Mouse (Mus musculus) limb, embryonic 11.5 days (tissue): ENCODE data around the gene Nxn. TPM values are rescaled to one million over a fixed set of nuclear protein-coding genes. Genes with fewer than 3 reads are reported as not detected.

Source experiments
- ATAC-seq: fragments of 200-750 bp; cut with Nextera tagmentation; 2 replicates; pipeline ENCODE4 v1.8.0; 2017; ENCODE audit warnings: low read depth; ENCODE audit not compliant: insufficient number of reproducible peaks, low FRiP score, low TSS enrichment
- DNase-seq: peaks from one replicate; pipeline ENCODE4 v3.0.0-alpha.2; 2015; ENCODE audit warnings: low spot score
- H3K27ac ChIP-seq: fragments of 300-500 bp; sonication (generic); replicated peaks from 2 replicates; pipeline ENCODE4 v1.5.1; 2014; ENCODE audit warnings: low read depth, mild to moderate bottlenecking, low read length
- H3K27me3 ChIP-seq: fragments of 300-500 bp; sonication (generic); 2 replicates; pipeline ENCODE4 v1.6.1; 2014; ENCODE audit warnings: mild to moderate bottlenecking, low read length, mixed read lengths; ENCODE audit not compliant: control insufficient read depth, insufficient read depth
- H3K36me3 ChIP-seq: fragments of 300-500 bp; sonication (generic); 2 replicates; pipeline ENCODE4 v1.6.1; 2014; ENCODE audit warnings: mild to moderate bottlenecking, low read length, moderate library complexity, mixed read lengths; ENCODE audit not compliant: control insufficient read depth, insufficient read depth
- H3K4me1 ChIP-seq: fragments of 300-500 bp; sonication (generic); 2 replicates; pipeline ENCODE4 v1.6.1; 2014; ENCODE audit warnings: low read length, mixed read lengths; ENCODE audit not compliant: control insufficient read depth, insufficient read depth
- H3K4me2 ChIP-seq: fragments of 300-500 bp; sonication (generic); 2 replicates; pipeline ENCODE4 v1.6.1; 2014; ENCODE audit warnings: low read depth, mild to moderate bottlenecking, moderate library complexity; ENCODE audit not compliant: severe bottlenecking
- H3K4me3 ChIP-seq: fragments of 300-500 bp; sonication (generic); 2 replicates; pipeline ENCODE4 v1.5.1; 2014; ENCODE audit warnings: low read depth, low read length
- H3K9ac ChIP-seq: fragments of 300-500 bp; sonication (generic); 2 replicates; pipeline ENCODE4 v1.6.1; 2014; ENCODE audit warnings: mild to moderate bottlenecking, low read length
- H3K9me3 ChIP-seq: fragments of 300-500 bp; sonication (generic); 2 replicates; pipeline ENCODE4 v1.6.1; 2016; ENCODE audit warnings: low read length; ENCODE audit not compliant: control insufficient read depth
- WGBS: fragments of 180-500 bp; shearing (Covaris S2); extraction: QIAGEN DNeasy Blood & Tissue Kit; methylation state at CpG from one replicate; pipeline ENCODE4 v1.1.7; 2014; 5-methylcytosine and 5-hydroxymethylcytosine counted together
- polyA plus RNA-seq: library from polyadenylated mRNA; unstranded; fragments of >200 nt; fragmentation: Nextera tagmentation; extraction: Ambion mirVana; gene quantifications from 2 replicates; pipeline ENCODE4 v1.2.1, GENCODE M21; 2014

The Nxn gene
- polyA plus RNA-seq, 1 experiment from 2014 or later: 45.7 TPM

DNA sequence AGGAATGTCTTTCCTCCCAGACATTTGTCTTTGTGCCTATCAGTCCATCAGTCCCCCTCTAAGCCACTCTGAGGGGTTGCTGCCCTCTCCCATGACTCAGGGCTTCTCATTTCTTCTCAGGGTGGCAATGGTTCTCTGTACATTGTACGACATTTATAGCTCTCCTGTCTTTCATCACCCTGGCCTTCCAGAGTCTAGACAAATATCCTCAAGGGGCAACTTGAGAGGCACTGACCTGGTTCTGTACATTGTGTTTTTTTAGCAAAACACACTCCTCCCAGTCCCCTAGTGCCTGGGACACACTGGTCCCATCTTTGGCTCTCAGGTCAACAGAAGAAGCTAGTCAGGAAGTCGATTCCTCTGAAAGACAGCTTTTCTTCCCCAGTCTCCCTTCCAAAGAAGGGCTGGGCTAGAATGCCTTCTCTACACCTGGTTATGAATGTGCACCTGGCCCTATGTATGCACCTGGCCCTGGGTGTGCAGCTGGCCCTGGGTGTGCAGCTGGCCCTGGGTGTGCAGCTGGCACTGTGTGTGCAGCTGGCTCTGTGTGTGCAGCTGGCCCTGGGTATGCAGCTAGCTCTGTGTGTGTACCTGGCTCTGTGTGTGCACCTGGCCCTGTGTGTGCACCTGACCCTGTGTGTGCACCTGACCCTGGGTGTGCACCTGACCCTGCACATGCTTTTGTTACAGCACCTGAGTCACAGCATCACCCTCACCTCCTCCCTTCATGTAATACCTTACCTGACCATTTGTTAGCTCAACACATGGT is 70.2 kb downstream of the Nxn start:
- Histone ChIP-seq H3K27ac (0 out of 2 replicates have a peak overlapping the region, but pooled peaks have one; percentile 21), H3K4me3 (no peak overlapping the region), H3K36me3 (no peaks in the 10 kb centered on the region), H3K4me2 (no peak overlapping the region), H3K27me3 (no peaks in the 10 kb centered on the region), H3K4me1 (peaks cover 53% of the 10 kb centered on the region), H3K9ac (no peak overlapping the region), H3K9me3 (no peaks in the 10 kb centered on the region)
- no peak for ATAC-seq
- DNase-seq: no peak
- 41% methylated on average over 2 of the region's 2 CpGs for WGBS

DNA sequence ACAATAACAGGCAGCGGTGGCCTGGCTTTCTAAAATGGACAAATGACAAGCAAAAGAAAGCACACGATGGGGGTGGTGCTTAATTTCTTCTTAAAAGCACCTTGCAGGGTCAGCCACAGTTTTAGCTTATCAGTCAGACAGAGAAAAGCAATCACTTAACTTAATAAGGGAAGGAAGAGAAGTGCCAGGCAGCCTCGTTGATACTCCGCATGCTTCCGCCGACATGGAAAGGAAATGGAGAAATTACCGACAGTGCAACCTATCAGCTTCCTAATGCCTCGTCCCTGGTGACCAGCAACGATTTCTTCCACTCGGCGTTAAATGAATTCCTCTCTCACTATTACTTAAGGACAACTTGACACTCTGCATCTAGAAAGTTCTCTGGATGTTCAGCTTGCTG is 70.9 kb downstream of the Nxn start:
- ATAC-seq (no peak), DNase-seq (no peak)
- Histone ChIP-seq H3K36me3 (no peaks in the 10 kb centered on the region), H3K4me3 (no peak overlapping the region), H3K27ac (no peak overlapping the region), H3K9ac (no peak overlapping the region), H3K4me1 (peaks cover 55% of the 10 kb centered on the region), H3K27me3 (no peaks in the 10 kb centered on the region), H3K9me3 (no peaks in the 10 kb centered on the region), H3K4me2 (no peak overlapping the region)
- WGBS: 41% methylated on average over 11 of the region's 11 CpGs

GRCm38 (mm10) chr11:76326672-76327071 is 72.3 kb downstream of the Nxn start:
- Histone ChIP-seq H3K9ac (no peak overlapping the region), H3K27me3 (no peaks in the 10 kb centered on the region), H3K27ac (no peak overlapping the region), H3K4me3 (no peak overlapping the region), H3K36me3 (no peaks in the 10 kb centered on the region), H3K9me3 (no peaks in the 10 kb centered on the region), H3K4me1 (peaks cover 56% of the 10 kb centered on the region), H3K4me2 (no peak overlapping the region)
- no peak for ATAC-seq
- WGBS: 69% methylated on average over 6 of the region's 6 CpGs
- DNase-seq: no peak

GRCm38 (mm10) chr11:76326051-76326450 is 72.9 kb downstream of the Nxn start:
- ATAC-seq (no peak), DNase-seq (no peak)
- no peak overlapping the region for H3K27ac ChIP-seq
- no peaks in the 10 kb centered on the region for H3K27me3 ChIP-seq
- peaks cover 56% of the 10 kb centered on the region for H3K4me1 ChIP-seq
- no peaks in the 10 kb centered on the region for H3K36me3 ChIP-seq
- no peak overlapping the region for H3K4me2 ChIP-seq
- no peaks in the 10 kb centered on the region; the same call in 1 of the 2 replicates for H3K9me3 ChIP-seq
- H3K4me3 ChIP-seq: no peak overlapping the region
- WGBS: 81% methylated on average over 2 of the region's 2 CpGs
- H3K9ac ChIP-seq: no peak overlapping the region

DNA sequence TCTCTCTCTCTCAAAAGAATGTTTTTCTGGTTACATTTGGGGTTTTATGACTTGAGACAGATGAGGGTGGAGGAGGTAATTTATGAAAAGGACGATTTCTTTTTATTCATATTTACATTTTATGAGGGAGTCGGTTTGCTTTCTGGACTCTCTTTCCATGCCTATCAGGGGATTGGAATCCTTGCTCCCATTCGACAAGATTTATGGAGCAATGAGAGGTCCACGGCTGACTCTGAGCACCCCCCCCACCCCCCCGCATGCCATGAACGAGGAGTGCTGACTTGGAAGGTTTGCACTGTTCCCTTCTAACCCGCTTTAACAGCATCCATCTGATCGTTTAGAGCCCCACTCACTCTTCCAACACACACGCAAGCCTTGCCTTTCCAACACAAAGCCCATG is 74.1 kb downstream of the Nxn start:
- H3K9ac ChIP-seq: no peak overlapping the region
- no peaks in the 10 kb centered on the region; the same call in 1 of the 2 replicates for H3K9me3 ChIP-seq
- 8% methylated on average over 9 of the region's 9 CpGs for WGBS
- H3K36me3 ChIP-seq: no peaks in the 10 kb centered on the region; the same call in 1 of the 2 replicates
- ATAC-seq (no peak), DNase-seq (no peak)
- no peak overlapping the region for H3K4me3 ChIP-seq
- H3K27me3 ChIP-seq: no peaks in the 10 kb centered on the region
- H3K27ac ChIP-seq: peak overlapping the region; percentile 38
- H3K4me2 ChIP-seq: no peak overlapping the region
- peaks cover 61% of the 10 kb centered on the region for H3K4me1 ChIP-seq

DNA sequence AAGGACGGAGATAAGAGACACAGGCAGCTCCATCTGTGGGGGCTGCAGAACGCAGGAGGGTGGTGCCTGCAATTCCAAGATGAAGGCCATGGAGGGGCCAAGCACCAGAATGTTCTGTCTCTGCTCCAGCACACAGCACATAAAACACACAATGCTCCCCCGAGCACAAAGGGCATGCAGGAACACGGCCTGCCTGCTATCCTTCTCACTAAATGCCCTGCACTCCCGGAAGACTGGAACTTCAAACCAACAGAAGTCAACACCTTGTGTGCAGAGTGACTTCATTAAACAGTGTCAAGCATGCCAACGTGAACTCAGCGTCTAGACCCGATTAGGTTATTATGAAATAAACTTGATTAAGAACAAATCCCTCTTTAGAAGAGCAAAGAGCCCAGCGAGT is 74.7 kb downstream of the Nxn start:
- WGBS: 12% methylated on average over 9 of the region's 9 CpGs

GRCm38 (mm10) chr11:76322939-76323338 is 76.0 kb downstream of the Nxn start:
- H3K4me1 ChIP-seq: peaks cover 59% of the 10 kb centered on the region
- H3K27ac ChIP-seq: no peak overlapping the region
- H3K36me3 ChIP-seq: no peaks in the 10 kb centered on the region; the same call in 1 of the 2 replicates
- H3K9me3 ChIP-seq: no peaks in the 10 kb centered on the region; the same call in 1 of the 2 replicates
- 0 out of 2 replicates have a peak overlapping the region, but pooled peaks have one; percentile 3 for H3K9ac ChIP-seq
- no peak overlapping the region for H3K4me2 ChIP-seq
- WGBS: 73% methylated on average over 5 of the region's 5 CpGs
- DNase-seq (no peak), ATAC-seq (no peak)
- no peaks in the 10 kb centered on the region for H3K27me3 ChIP-seq
- H3K4me3 ChIP-seq: no peak overlapping the region

More for the DNA sequence above, 74.7 kb downstream of the Nxn start:
- peak; percentile 64 for DNase-seq
- Histone ChIP-seq H3K4me1 (peaks cover 64% of the 10 kb centered on the region), H3K9ac (no peak overlapping the region; the same call in 1 of the 2 replicates), H3K36me3 (no peaks in the 10 kb centered on the region; the same call in 1 of the 2 replicates), H3K27me3 (no peaks in the 10 kb centered on the region), H3K27ac (peak overlapping the region; percentile 79), H3K4me2 (no peak overlapping the region), H3K9me3 (no peaks in the 10 kb centered on the region; the same call in 1 of the 2 replicates), H3K4me3 (no peak overlapping the region)
- no peak for ATAC-seq

DNA sequence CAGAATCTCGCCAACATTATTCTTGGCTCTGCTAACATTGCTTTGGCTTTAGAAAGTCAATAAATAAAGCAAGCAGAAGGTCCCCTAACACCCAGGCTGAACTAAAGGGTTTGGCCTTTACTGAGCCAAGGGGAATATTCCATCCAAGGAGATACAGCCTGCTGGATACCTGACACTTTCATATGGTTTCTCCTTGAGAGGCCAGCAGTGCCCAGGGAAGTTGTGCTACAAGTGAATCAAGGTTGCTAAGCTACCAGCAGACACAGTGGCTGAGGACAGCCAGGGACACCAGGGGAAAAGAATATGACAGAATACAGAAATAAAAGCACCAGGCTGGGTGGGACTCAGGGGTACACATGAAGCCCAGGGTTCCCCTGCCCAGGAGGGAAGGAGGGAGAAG is 76.9 kb downstream of the Nxn start:
- Histone ChIP-seq H3K9me3 (no peaks in the 10 kb centered on the region; the same call in 1 of the 2 replicates), H3K9ac (no peak overlapping the region), H3K4me1 (peaks cover 56% of the 10 kb centered on the region), H3K27ac (no peak overlapping the region), H3K4me2 (no peak overlapping the region), H3K36me3 (no peaks in the 10 kb centered on the region; the same call in 1 of the 2 replicates), H3K27me3 (no peaks in the 10 kb centered on the region), H3K4me3 (no peak overlapping the region)
- 94% methylated on average over 1 of the region's 1 CpGs for WGBS
- DNase-seq (no peak), ATAC-seq (no peak)
